Mouse (Mus musculus) lung, adult 18-20 months (tissue): Measurements from ENCODE around the gene Tmem59l.

Experiments
- DNase-seq, 2 experiments: peaks; one replicate each; pipeline ENCODE4 v3.0.0; 2022; ENCODE audit warnings: mixed read lengths in 2 of 2

Tmem59l gene

DNA sequence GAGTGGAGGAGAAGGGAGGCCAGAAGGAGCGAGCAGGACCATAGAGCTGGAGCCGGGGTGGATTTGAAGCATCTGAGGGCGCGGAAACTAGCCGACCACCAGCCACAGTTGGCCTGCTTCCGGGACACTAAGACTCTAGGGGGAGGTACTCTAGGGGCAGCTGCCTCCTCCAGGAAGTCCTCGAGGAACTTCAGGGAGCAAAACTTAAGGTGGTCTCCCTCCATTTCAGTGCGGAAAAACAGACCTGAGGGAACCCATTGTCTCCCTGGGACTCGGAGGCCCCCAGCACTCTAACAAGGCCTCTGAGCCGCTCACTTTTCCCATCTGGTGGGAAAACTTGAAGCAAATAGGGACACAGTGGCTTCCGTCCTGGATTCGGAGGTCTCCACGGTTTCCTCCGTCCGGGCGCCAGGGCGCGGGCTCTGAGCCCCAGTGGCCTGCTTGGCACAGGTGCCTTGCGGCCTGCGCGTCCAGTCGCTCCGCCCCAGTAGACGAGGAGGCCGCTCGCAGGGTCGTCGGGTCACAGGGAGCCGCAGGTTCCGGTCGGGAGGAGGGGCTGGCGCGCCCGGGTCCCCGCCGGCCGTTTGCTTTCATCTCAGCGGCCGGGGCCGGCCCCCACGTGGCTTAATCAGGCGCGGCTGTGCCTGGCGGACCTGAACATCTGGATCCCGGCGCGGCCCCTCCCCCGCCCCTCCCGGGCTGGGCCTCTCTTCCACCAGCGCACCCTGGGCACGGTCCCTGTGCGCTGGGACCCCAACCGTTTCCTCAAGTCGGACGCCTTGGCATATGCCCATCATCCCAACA, 1.0 kb upstream of the Tmem59l start:
- DNase-seq, result peak; percentile 78 to 81

DNA sequence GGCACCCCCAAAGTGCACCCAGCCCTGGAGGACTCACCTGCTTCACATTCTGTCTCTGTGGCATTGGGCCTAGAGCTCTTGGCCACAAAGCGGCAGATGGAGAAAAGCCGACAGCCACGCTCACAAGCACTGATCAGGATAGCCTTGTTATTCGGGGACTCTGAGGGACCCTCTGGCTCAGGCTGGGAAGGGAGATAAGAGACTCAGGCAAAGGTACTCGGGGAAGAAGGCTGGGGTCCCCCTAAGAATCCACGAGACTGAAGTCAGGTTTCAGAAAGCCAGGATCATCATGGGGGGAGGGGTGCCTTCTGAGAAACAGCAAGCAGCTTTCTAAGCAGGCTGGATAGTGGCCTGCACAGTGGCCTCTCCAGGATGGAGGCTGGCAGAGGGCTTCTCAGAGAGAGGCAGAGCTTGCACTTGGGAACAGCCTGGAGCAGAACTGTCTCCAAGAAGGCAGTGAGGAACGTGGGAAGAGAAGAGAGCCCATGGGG, 922 bp downstream of the Tmem59l start:
- no peak for DNase-seq

DNA sequence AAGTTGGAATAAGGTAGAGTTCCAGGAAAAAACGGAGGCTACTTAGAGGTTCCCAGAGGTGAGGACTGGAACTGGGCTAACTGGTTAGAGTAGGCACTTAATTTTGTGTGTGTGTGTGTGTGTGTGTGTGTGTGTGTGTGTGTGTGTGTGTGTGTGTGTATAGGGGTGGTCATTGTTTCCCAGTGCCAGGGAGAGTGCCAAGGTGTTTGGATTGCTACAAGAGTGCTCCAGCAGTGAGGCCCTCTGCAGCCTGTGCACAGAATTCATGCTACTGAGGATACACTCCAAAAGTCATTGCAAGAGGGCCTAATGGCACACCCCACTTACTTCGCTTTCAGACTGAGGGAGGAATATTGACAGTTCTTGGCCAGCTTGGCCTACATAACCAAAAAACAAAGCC, 4.2 kb downstream of the Tmem59l start:
- peak; percentile 76 to 83 for DNase-seq

DNA sequence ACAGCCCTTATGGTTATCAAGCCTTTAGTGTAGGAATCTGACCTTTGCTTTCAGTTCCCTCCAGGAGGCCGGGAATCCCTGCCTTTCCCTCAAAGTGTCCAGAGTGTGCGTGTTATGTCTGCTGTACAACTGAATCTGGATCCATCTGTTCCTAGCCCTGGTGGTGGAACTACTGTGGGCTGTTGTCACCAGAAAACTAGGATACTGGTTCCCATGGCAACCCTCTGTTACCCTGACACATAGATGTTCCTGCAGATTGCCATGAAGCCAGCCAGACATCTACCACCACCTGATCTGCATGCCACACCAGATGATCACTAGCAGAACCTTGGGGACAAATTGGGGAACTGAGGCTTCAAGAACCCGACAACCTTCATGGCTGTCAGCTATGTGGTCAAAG, 5.2 kb downstream of the Tmem59l start:
- no peak for DNase-seq

DNA sequence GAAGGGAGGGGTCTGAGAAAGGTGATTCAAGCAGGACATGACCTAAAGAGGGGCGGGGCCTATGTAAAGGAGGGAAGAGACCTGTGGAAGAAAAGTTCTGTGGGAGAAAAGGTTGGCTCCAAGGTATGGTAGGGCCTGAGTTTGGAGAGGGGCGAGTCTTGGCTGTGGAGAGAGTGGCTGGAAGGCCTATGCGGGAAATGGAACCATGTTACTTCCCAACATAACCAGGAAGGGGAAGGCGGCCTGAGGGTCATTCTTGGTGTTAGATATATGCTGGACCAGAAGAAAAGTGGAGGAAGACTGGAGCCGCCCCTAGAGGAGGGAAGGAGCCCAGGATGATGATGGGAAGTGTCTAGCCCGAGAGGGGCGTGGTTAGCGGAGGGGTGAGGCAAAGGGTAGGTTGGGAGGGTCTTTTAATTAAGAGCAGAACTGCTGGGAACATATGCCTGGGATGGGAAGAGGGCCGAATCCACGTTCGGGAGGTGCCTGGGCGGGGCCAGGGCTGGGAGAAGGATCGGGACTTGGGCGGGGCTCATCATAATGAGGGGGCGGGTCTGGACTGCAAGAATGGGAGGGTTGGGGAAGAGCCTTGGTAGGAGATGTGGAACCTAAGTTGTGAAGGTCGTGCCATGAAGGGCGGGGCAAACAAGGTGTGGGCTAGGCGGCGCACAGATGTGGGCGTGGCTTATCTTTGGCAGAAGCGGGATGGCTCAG, 9.7 kb downstream of the Tmem59l start:
- peak in 1 of 2 experiments; percentile 53 for DNase-seq

DNA sequence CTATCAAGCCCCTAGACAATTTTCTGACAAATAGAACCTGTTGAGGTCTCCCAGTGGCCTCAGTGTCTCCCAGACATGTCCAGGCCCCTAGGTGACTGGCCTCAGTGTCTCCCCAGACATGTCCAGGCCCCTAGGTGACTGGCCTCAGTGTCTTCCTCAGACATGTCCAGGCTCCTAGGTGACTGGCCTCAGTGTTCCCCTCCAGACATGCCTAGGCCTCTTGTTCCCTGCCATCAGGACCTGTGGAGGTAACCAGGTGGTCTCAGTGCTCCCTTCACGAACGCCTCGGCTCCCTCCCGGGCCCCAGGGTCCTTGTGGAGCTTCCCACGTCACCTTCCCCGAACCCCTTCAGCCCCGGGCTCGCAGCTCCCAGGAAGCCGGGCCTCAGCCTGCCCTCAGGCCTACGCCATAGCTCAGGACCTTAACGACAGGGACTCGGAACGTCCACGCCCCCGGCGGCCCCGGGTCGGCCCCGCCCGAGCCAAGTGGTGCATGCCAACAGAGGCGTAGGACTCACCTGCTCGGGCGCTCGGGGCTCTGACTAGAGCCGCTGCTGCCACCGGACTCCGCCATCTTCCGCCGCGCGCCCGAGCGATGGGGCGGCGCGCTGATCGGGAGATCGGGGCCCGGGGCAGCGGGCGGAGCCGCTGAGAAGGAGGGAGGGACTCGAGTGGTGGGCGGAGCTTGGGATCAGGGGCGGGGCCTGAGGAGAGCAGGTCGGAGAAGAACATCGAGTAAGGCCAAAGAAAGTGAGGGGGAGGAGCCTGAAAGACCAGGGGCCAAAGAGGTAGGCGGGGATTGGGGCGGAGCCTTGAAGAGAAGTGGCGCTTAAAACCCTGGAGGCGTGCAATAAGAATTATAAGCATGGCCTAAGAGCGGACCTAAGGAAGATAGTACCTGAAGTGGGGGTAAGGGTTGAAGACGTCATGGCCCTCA, 10.6 kb downstream of the Tmem59l start, which contains the start of gene Klhl26:
Klhl26 (minus strand) TSS at position 636 of the 936 bp plus-strand sequence.
- peak; percentile 98 for DNase-seq

DNA sequence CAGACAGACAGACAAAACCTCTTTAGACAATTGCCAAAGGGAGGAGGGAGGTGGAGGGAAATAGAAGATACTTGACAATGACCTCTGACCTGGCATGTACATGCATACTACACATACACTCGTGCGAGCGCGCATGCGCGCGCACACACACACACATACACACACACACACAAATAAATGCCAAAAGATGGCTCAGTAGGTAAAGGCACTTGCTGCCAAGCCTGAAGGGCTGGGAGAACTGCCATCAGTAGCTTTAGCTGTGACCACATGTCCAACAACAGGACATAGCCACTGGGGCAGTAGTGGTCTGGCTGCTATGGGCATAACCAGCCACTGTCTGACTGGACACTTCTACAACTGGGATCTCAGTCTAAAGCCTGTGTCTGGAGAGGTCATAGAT, 15.3 kb downstream of the Tmem59l start:
- DNase-seq, result no peak

DNA sequence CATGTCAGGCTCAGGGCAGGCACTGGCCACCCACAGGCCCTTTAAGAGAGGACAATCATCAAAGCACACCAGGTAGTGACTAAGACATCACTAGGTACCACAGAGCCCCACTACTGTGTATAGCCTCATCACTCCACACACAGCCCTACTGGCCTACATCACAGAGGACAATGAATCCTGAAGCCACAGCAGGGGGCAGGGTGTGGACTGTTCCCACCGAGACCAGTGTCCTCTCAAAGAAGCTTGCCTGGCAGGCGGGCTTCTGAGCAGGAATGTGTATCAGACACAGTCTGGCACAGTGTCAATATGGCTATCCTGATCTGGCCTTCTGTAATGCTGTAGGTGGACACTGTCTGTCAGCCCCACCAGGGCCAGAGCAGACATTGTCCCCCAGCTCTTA, 17.2 kb downstream of the Tmem59l start:
- DNase-seq, result no peak

DNA sequence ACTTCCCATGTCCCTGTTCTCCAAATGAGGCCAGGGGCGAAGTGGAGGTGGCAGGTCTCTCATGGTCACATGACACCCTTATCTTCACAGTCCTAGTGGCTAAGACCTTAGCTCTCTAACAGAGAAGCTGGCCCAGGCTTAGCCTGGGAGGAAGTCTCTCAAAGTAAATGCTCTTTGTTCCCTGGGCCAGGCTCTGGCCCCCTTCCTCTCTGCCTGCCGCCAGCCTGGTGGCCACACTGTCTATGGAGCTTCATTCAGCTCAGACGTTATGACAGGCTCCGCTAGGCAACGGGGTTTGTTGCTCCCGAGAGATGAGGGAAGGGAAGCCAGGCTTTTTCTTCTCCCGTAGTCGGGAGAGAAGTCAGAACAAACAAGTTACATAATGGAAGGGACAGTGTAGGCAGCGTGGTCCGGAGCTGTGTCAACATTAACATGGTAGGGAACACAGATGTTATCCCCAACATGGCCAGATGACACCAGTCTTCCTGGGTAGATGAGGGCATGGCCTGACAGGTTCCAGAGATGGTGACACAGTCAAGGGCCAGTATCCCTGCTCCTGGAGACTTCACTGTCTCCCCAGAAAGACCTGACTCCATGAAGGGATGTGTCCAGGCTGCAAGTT, 17.8 kb downstream of the Tmem59l start:
- DNase-seq, result no peak

DNA sequence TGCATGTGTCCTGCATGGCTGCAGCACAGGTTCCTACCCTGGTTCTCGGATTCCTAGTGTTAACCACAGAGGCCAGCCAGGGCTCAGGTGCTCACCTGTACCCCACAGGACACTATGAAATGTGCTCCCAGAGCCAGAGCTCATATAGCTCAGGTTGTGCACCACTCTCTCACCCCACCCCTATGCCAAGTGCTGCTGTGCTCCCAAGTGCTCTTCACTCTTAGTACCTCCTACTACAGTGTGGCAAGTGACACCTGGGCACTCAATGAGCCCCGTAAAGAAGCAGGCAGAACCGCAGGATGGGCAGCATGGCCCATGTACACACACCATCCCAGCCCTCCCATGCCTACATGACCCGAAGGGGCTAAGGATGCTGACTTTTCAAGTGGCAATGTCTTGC, 18.4 kb downstream of the Tmem59l start:
- peak in 1 of 2 experiments; percentile 60 for DNase-seq

DNA sequence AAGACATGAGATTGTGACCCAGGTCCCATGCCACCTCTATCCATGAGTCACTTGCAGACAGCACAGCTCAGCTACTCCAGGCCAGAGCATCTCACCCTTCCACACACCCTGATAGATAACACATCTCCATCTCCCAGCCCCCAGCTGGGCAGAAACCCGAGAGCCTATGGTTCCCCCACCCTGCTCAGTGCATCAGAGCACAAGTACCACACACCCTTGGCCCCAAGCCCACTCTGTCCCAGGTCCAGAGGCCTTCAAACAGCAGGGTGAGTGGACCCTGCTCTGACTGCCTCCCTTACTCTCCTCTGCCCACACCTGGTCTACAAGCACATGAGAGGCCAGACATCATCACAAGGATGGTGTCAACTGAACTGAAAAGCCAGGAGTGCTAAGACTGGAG, 19.3 kb downstream of the Tmem59l start:
- DNase-seq, result no peak

DNA sequence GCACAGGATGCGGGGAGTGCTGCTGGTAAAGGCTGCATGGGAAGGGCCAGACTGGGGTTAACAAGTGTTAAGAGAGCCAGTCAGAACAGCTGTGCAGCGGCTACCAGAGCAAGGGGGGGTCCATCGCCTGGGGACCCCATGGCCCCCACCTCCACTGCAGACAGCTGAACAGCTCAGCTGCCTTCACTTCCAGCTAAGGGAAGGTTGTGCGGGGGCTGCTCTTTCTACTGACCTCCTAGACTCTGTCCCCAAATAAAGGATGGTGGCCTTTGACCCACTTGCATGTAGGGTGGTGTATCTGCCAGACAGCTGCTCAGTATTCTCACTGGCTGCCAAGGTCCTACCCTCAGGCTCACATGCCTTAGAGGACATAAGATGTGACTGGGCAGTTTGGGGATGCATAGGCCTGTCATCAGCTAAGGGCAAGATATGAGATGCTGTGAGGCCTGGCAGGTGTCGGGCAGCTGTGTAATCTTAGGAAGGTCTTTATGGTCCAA, 19.9 kb downstream of the Tmem59l start:
- DNase-seq, result no peak

DNA sequence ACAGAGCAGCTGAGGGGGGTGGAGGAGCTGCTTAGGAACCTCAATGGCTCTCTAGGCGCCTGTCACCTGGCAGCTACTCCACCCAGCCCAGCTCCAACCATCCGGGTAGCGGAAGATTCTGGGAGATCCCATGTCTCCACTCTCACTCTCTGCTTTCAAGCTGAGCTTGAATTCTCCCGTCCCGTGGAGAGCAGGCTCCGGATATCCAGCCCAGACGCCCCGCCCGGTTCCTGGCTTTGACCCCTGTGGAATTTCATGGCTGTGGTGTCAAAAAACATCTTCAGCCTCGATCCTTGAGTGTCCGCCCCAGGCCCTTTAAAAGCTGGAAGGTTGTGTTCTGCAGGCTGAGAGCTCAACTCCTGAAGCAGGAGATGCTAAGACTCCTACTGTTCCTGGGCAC, 20.4 kb downstream of the Tmem59l start:
- peak in 1 of 2 experiments; percentile 19 for DNase-seq

DNA sequence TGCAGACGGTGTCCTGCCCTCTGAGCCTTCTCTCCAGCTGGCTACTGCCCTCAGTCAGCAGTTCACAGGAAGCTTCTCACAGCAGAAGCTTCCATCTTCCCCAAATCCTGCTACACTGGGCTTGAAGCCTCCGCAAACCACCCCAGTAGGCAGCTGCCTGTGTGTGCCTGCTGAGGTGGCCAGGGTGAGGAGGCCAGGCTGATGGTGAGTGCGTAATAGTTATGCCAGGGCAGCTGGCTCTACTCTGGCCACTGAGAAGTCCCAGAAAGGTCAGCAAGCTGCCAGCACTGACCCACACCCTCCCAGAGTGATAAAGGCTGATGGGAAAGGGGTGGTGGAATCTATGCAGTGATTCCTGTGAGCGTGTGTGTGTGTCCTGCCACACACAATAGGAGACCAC, 20.9 kb downstream of the Tmem59l start:
- no peak for DNase-seq

DNA sequence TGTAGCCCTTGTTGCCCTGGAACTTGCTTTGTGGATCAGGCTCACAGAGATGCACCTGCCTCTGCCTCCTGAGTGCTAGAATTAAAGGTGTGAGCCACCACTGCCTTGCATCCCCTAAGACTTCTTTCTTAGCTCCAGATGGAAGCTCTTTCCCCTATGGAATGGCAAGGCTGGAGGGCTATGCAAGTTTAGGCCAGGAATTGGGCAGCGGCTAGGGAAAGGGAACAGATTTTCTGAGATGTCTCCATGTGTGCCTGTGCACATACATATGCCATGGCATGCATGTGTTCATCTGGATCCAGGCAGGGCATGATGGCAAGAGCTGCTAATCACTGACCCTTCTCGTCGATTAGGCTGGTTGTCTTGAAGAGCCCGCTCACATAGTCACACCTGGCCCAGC, 21.5 kb downstream of the Tmem59l start:
- no peak for DNase-seq

DNA sequence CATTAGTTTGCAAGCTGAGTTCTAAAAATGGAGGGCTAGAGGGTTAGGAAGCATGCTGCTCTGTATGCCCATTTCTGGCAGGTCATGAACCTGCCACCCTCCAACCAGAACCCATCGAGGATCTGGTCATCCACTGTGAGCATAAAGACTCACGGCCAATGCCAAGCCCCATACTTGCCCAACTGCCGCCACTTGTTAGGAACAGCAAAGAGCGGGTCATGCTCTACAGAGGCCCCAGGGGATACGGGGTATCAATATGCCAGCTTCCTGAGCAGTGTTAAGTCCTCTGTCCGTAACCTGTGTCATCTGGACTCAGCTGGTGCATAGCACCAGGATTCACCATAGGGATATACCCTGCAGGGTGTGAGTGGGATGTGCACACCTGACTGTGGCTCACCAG, 23.0 kb downstream of the Tmem59l start:
- no peak for DNase-seq

DNA sequence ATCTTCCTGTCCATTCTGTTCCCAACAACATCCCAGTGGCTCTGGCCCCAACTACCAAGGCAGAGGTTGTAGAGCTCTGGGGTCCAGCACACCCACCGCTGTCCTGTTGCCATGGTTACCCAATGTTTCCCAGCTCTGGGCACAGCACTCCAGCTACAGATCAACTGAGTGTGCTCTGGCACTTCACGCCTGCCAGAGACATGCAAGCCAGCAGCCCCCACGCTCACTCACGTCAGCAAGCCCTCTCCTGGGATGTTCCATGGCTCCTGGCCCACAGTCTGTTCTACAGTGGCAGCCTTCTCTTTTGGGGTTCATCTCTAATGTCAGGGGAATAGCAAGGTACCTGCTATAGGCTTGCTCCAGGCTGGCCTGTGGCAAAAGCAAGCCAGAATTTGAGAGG, 23.9 kb downstream of the Tmem59l start:
- DNase-seq, result no peak

DNA sequence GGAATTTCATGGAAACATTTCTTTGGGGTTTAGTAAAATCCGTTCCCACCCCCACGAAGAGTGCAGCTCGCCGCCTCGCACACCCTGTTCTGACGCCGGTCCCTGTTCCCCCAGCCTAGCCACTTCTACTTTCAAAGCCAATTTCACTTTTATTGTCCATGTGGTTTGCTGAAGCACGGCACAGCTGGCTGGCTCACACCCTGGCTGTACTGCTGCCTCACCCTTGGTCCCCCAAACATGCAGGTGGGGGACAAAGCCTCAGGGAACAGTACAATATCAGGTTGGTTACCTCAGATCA, 24.7 kb downstream of the Tmem59l start:
- DNase-seq, result no peak

DNA sequence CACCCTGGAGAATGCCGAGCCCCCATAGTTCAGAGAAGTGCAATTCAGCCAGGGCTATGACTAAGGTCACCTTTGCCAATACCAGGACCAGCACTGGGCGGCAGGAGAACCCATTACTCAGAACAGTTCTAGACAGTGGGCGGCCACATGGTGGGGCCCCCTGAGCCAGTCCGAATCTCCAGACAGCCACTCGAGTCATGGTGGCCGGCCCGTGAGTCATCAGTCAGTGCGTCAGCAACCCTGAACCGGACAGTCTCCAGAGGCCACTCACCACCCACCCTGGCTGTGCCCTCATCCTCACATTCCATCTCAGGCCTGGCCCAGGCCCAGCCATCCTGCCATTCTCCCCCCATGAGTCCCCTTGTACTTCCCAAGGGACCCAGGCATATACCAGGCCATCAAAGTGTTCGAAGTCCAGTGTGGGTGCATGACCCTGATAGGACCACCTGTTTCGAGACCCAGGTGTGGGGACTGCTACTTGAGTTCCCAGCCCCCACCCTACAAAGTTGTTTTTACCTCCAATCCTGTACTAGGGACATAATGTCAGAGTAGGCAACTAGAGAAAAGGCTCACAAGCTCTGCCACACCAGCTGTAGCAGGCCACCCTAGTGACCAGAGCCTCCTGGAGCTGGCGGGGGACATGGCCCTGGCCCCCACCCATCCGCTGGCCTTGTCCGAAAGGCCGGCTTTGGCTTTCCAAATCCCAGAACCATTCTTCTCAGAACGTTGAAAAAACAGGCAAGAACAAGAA, 25.2 kb downstream of the Tmem59l start:
- no peak for DNase-seq

DNA sequence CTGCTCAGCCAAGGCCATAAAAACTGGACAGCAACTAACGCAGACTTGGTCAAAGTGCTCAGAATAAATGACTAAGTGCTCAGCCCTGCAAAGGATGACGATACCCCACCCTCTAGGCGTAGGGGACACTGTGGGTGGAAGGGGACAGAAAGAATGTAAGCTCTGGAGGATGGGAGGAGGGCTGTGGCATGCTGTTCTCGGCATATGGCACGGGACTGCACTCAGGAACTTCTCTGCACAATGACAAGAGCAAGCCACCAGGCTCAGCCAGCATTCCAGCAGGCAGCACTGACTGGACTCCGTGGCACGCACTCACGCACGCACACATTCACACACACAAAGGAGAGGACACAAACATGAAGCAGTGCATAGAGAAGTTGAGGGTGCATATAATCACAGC, 26.6 kb downstream of the Tmem59l start:
- peak in 1 of 2 experiments; percentile 20 for DNase-seq

DNA sequence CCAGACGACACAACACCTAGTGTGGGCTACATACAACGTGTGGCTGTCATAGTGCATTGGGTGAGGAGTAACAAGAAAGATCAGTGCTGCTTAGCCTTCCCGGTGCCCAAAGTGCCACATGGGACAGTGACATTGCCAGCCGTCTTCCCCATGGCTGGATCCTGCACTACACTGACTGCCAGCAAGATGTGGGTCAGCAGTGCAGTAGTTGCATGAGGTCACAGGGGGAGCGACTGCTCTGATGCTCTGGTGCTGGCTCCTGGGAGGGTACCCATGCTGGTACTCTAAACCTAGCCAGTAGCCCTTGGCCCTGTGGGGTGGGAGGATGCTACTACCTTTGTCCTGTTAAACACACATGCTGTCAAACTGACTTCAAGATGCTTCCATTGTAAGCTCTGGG, 27.0 kb downstream of the Tmem59l start:
- no peak for DNase-seq

DNA sequence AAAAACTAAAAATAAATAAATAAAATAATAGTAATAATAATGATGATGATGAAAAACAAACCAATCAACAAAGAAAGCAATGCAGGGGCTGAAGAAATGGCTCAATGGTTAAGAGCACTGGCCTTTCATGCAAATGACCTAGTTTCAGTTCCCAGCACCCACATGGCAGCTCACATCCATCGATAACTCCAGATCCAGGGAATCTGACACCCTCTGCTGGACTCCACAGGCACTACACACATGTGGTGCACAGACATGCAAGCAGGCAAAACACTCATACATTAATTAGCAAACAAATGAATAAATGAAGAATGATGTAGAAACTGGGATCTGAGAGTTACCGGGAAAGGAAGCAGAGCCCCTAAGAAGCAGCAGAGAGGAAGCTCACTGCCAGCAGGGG, 27.5 kb downstream of the Tmem59l start:
- DNase-seq, result no peak
